Comparison of ENCODE assay signal across 11 mouse cellular contexts in the genomic region with DNA sequence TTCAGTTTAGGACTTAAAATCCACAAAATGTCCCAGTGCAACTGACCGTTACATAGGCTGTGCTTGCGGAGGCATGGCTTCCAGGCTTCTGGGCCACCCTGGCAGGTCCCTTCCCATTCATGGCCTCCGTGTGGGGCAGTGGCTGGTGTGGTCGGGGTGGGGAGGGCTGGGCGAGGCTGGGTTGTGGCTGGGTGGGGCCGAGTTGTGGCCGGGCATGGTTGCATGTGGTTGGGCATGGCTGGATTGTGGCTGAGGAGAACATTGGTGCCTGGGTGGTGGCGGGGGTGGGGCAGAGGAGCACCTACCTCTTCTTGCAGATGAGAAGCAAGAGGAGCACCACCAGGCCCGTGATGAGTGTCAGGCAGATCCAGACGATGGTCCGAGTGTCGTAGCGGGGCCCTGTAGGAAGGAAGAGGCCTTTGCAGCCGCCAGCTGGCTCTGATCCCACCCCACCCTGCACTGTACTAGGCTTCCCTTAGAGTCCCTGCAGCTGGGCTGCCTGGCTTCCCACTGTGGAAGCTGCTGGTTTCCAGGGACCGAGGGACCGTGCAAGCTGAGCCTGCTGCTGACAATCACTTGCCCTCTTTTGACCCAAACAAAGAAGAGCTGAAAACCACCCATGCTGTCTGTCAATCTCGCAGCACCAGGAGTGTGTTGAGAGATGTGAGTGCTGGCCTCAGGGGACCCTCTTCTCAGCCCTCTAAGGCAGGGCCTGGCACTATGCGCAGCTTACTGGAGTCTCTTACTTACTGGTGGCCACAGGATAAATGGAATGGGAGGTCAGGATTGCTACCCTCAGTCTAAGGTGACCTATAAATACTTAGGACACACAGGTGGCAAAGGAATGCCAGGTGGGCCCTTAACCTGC. TPM values are rescaled to one million over a fixed set of nuclear protein-coding genes. Genes with fewer than 3 reads are reported as not detected.
DNase-seq lines count a peak whose midpoint lies in the region; ATAC-seq and TF ChIP-seq lines count a peak whose summit lies in the region.
"Had no signal": no experiment of that assay in that cellular context is flagged by ENCODE, and none has a peak within 500 bp of the region (broad histone marks: within the 10 kb centered on the region; RNA-seq: fewer than 3 reads in every experiment).

No protein-coding gene starts in this region.

- ATAC-seq in midbrain, embryonic 12.5 days (ENCODE audit: low FRiP score, low read depth) = 0 out of 2 replicates have a peak, but pooled peaks have one; percentile 30
- no peak for ATAC-seq in midbrain, embryonic 15.5 days (replicated peaks)
- ATAC-seq in intestine, embryonic 16.5 days = peak; percentile 53; the same call in 1 of the 2 replicates
- ATAC-seq in stomach, postnatal 0 days (ENCODE audit: low FRiP score, low TSS enrichment) = peak; percentile 27; the same call in 1 of the 2 replicates
- ATAC-seq in monocyte, adult 5-6 weeks (replicated peaks; ENCODE audit: insufficient number of reproducible peaks, low FRiP score, low TSS enrichment, poor library complexity, severe bottlenecking) = no peak
- ATAC-seq: activated CD4-positive, CD25-positive, alpha-beta regulatory T cell, adult 4 months had no signal

- no peak overlapping the region for H3K9ac ChIP-seq in midbrain, embryonic 12.5 days (replicated peaks)
- H3K9ac ChIP-seq in midbrain, embryonic 15.5 days = no peak overlapping the region
- no peak overlapping the region for H3K9ac ChIP-seq in intestine, embryonic 16.5 days (ENCODE audit: low read depth, low read length)
- H3K9ac ChIP-seq in stomach, postnatal 0 days (ENCODE audit: low read length) = no peak overlapping the region

- 43% methylated on average over 18 of the region's 18 CpGs for WGBS in midbrain, embryonic 12.5 days
- WGBS in midbrain, embryonic 15.5 days = 39% methylated on average over 18 of the region's 18 CpGs
- 55% methylated on average over 18 of the region's 18 CpGs for WGBS in intestine, embryonic 16.5 days
- WGBS in stomach, postnatal 0 days = 40% methylated on average over 18 of the region's 18 CpGs

- H3K36me3 ChIP-seq in midbrain, embryonic 12.5 days = no peaks in the 10 kb centered on the region
- 0 out of 2 replicates have a peak, but pooled peaks cover 2% of the 10 kb centered on the region for H3K36me3 ChIP-seq in midbrain, embryonic 15.5 days (replicated peaks)
- H3K36me3 ChIP-seq in intestine, embryonic 16.5 days (ENCODE audit: control insufficient read depth, insufficient read depth, low read length) = no peaks in the 10 kb centered on the region
- no peaks in the 10 kb centered on the region for H3K36me3 ChIP-seq in stomach, postnatal 0 days (ENCODE audit: control insufficient read depth, insufficient read depth, low read length)

- peak; percentile 21 for DNase-seq in heart, postnatal 4 days
- DNase-seq in heart, adult 18-20 months = no peak
- DNase-seq in stomach, postnatal 0 days (ENCODE audit: low spot score) = no peak
- DNase-seq: gastrocnemius, adult 2 months; thymus, postnatal 36 days had no signal

- H3K27me3 ChIP-seq in midbrain, embryonic 12.5 days = peaks cover 98% of the 10 kb centered on the region
- H3K27me3 ChIP-seq in midbrain, embryonic 15.5 days (replicated peaks) = peaks cover 66% of the 10 kb centered on the region
- no peaks in the 10 kb centered on the region for H3K27me3 ChIP-seq in intestine, embryonic 16.5 days (replicated peaks; ENCODE audit: control insufficient read depth, insufficient read depth, low read length)
- no peaks in the 10 kb centered on the region for H3K27me3 ChIP-seq in stomach, postnatal 0 days (ENCODE audit: control insufficient read depth, insufficient read depth, low read length)

- TF ChIP-seq EP300 in stomach, postnatal 0 days (optimal IDR thresholded peaks at IDR 0.05) = no peak

- H3K4me2 ChIP-seq in midbrain, embryonic 12.5 days (replicated peaks) = no peak overlapping the region
- no peak overlapping the region for H3K4me2 ChIP-seq in midbrain, embryonic 15.5 days
- H3K4me2 ChIP-seq in intestine, embryonic 16.5 days (ENCODE audit: low read depth, low read length) = no peak overlapping the region
- no peak overlapping the region for H3K4me2 ChIP-seq in stomach, postnatal 0 days (replicated peaks; ENCODE audit: low read depth)

- no peak overlapping the region for H3K27ac ChIP-seq in midbrain, embryonic 12.5 days (replicated peaks)
- H3K27ac ChIP-seq in midbrain, embryonic 15.5 days = no peak overlapping the region
- H3K27ac ChIP-seq in intestine, embryonic 16.5 days (ENCODE audit: low read length) = no peak overlapping the region
- no peak overlapping the region for H3K27ac ChIP-seq in stomach, postnatal 0 days (replicated peaks)
- H3K27ac ChIP-seq: gastrocnemius, adult 2 months had no signal

- TF ChIP-seq CTCF in stomach, postnatal 0 days (IDR thresholded peaks at IDR 0.05; ENCODE audit: low read depth) = no peak

- H3K9me3 ChIP-seq in midbrain, embryonic 12.5 days = no peaks in the 10 kb centered on the region
- H3K9me3 ChIP-seq in midbrain, embryonic 15.5 days = no peaks in the 10 kb centered on the region
- no peaks in the 10 kb centered on the region for H3K9me3 ChIP-seq in intestine, embryonic 16.5 days (ENCODE audit: control insufficient read depth, low read length)
- H3K9me3 ChIP-seq in stomach, postnatal 0 days (ENCODE audit: control insufficient read depth, low read length) = no peaks in the 10 kb centered on the region

- no peak overlapping the region for H3K4me3 ChIP-seq in midbrain, embryonic 12.5 days
- no peak overlapping the region for H3K4me3 ChIP-seq in midbrain, embryonic 15.5 days
- H3K4me3 ChIP-seq in intestine, embryonic 16.5 days (ENCODE audit: low read length) = no peak overlapping the region
- no peak overlapping the region for H3K4me3 ChIP-seq in stomach, postnatal 0 days (ENCODE audit: low read depth, low read length)
- H3K4me3 ChIP-seq: gastrocnemius, adult 2 months had no signal

- peaks cover 9% of the 10 kb centered on the region; the same call in 1 of the 2 replicates for H3K4me1 ChIP-seq in midbrain, embryonic 12.5 days
- peaks cover 6% of the 10 kb centered on the region; the same call in 1 of the 2 replicates for H3K4me1 ChIP-seq in midbrain, embryonic 15.5 days
- no peaks in the 10 kb centered on the region for H3K4me1 ChIP-seq in intestine, embryonic 16.5 days (ENCODE audit: control insufficient read depth, insufficient read depth, low read length)
- no peaks in the 10 kb centered on the region for H3K4me1 ChIP-seq in stomach, postnatal 0 days (replicated peaks; ENCODE audit: control insufficient read depth, insufficient read depth)

RNA-seq across cellular contexts. Expression of a gene that starts 21.6 kb away (rescaled TPM):
- not detected for total RNA-seq in heart, postnatal 4 days (2021)
- under 1 TPM in 1 of 2 experiments, not detected in 1; 0.07 TPM for total RNA-seq in heart, adult 18-20 months (2021)
- 10.9 and 11.6 TPM in 2 replicates for polyA plus RNA-seq in midbrain, embryonic 12.5 days (2016; fragmentation: Nextera tagmentation; extraction: Ambion mirVana)
- polyA plus RNA-seq in midbrain, embryonic 15.5 days (2015; fragmentation: Nextera tagmentation; extraction: Ambion mirVana) = 20.5 and 23.1 TPM in 2 replicates
- polyA plus RNA-seq in intestine, embryonic 16.5 days (2015; fragmentation: Nextera tagmentation; extraction: Ambion mirVana) = 0.33 and 0.54 TPM in 2 replicates
- 0.11 and 0.16 TPM in 2 replicates for polyA plus RNA-seq in stomach, postnatal 0 days (2015; fragmentation: Nextera tagmentation; extraction: Ambion mirVana)
- total RNA-seq in monocyte, adult 5-6 weeks (2017) = not detected in 3 replicates
- total RNA-seq: gastrocnemius, adult 2 months; megakaryocyte progenitor cell, adult 5-6 weeks had no signal
- polyA plus RNA-seq: activated CD4-positive, CD25-positive, alpha-beta regulatory T cell, adult 4 months had no signal

RNA-seq across cellular contexts. Expression of a gene that starts 36.4 kb away (rescaled TPM):
- total RNA-seq in heart, postnatal 4 days (2021) = 10 to 100 TPM; 14.5 to 14.7 TPM
- 10 to 100 TPM; 44.4 to 55.2 TPM for total RNA-seq in heart, adult 18-20 months (2021)
- polyA plus RNA-seq in midbrain, embryonic 12.5 days (2016; fragmentation: Nextera tagmentation; extraction: Ambion mirVana) = 16.3 and 17.0 TPM in 2 replicates
- polyA plus RNA-seq in midbrain, embryonic 15.5 days (2015; fragmentation: Nextera tagmentation; extraction: Ambion mirVana) = 25.1 and 33.3 TPM in 2 replicates
- polyA plus RNA-seq in intestine, embryonic 16.5 days (2015; fragmentation: Nextera tagmentation; extraction: Ambion mirVana) = 60.4 and 60.6 TPM in 2 replicates
- 49.7 and 53.0 TPM in 2 replicates for polyA plus RNA-seq in stomach, postnatal 0 days (2015; fragmentation: Nextera tagmentation; extraction: Ambion mirVana)
- total RNA-seq in monocyte, adult 5-6 weeks (2017) = 0.32 TPM in 1 of 3 replicates, not detected in the others

RNA-seq across cellular contexts. Expression of a gene that starts 42.1 kb away (rescaled TPM):
- total RNA-seq in heart, postnatal 4 days (2021) = 10 to 100 TPM; 11.5 to 13.8 TPM
- 10 to 100 TPM; 36.9 to 41.6 TPM for total RNA-seq in heart, adult 18-20 months (2021)
- 17.3 and 23.9 TPM in 2 replicates for polyA plus RNA-seq in midbrain, embryonic 12.5 days (2016; fragmentation: Nextera tagmentation; extraction: Ambion mirVana)
- polyA plus RNA-seq in midbrain, embryonic 15.5 days (2015; fragmentation: Nextera tagmentation; extraction: Ambion mirVana) = 21.7 and 28.4 TPM in 2 replicates
- 28.4 and 32.9 TPM in 2 replicates for polyA plus RNA-seq in intestine, embryonic 16.5 days (2015; fragmentation: Nextera tagmentation; extraction: Ambion mirVana)
- 48.6 and 49.4 TPM in 2 replicates for polyA plus RNA-seq in stomach, postnatal 0 days (2015; fragmentation: Nextera tagmentation; extraction: Ambion mirVana)
- not detected in 3 replicates for total RNA-seq in monocyte, adult 5-6 weeks (2017)

RNA-seq across cellular contexts. Expression of a gene that starts 49.0 kb away (rescaled TPM):
- total RNA-seq in heart, postnatal 4 days (2021) = 10 to 100 TPM; 14.6 to 17.9 TPM
- 10 to 100 TPM; 42.6 to 54.2 TPM for total RNA-seq in heart, adult 18-20 months (2021)
- 30.2 and 38.4 TPM in 2 replicates for polyA plus RNA-seq in midbrain, embryonic 12.5 days (2016; fragmentation: Nextera tagmentation; extraction: Ambion mirVana)
- 39.7 and 49.0 TPM in 2 replicates for polyA plus RNA-seq in midbrain, embryonic 15.5 days (2015; fragmentation: Nextera tagmentation; extraction: Ambion mirVana)
- polyA plus RNA-seq in intestine, embryonic 16.5 days (2015; fragmentation: Nextera tagmentation; extraction: Ambion mirVana) = 76.3 and 77.6 TPM in 2 replicates
- 79.6 and 80.6 TPM in 2 replicates for polyA plus RNA-seq in stomach, postnatal 0 days (2015; fragmentation: Nextera tagmentation; extraction: Ambion mirVana)
- 0.87 TPM in 1 of 3 replicates, not detected in the others for total RNA-seq in monocyte, adult 5-6 weeks (2017)

Comparison
In these comparisons a context has a peak if more than half of its experiments do, and no peak if none do; other contexts are left out.
1. ATAC-seq: peak in midbrain, embryonic 12.5 days (single experiment), intestine, embryonic 16.5 days (single experiment) and stomach, postnatal 0 days (single experiment); none in midbrain, embryonic 15.5 days (single experiment) and monocyte, adult 5-6 weeks (single experiment).